In genomic region chr17:10359466-10359865, GRCm38 (mm10) we compare ENCODE assay signal across 11 mouse cellular contexts. TPM values are rescaled to one million over a fixed set of nuclear protein-coding genes. Genes with fewer than 3 reads are reported as not detected.
DNase-seq lines count a peak whose midpoint lies in the region; ATAC-seq lines count a peak whose summit lies in the region.
"Had no signal": no experiment of that assay in that cellular context is flagged by ENCODE, and none has a peak within 500 bp of the region (broad histone marks: within the 10 kb centered on the region; RNA-seq: fewer than 3 reads in every experiment).

No protein-coding gene starts in this region.

- peaks cover 37 to 47% of the 10 kb centered on the region in 2 experiments for H3K4me1 ChIP-seq in heart, embryonic 14.5 days (ENCODE audit: control insufficient read depth in 2 of 2, insufficient read depth in 2 of 2, low read length in 2 of 2)

- intact Hi-C loops in left cerebral cortex, postnatal 25 days (cut with DNase I) = no loop called here

- peak overlapping the region; percentile 44; the same call in 1 of the 2 replicates for H3K9ac ChIP-seq in heart, embryonic 14.5 days (ENCODE audit: low read length)

- peak; percentile 73 to 88 for DNase-seq in adrenal gland, adult (ENCODE audit: inconsistent age in 2 of 2, low spot score in 1 of 2)
- no peak for DNase-seq in adrenal gland, postnatal 4 days (ENCODE audit: low spot score in 2 of 2)
- DNase-seq in left cerebral cortex, postnatal 25 days (ENCODE audit: low spot score in 2 of 2) = peak; percentile 26 to 59
- no peak for DNase-seq in left cerebral cortex, adult 11 months (ENCODE audit: low spot score)
- DNase-seq in urinary bladder, postnatal 14 days (ENCODE audit: low spot score) = no peak
- DNase-seq in cerebellum, postnatal 14 days = no peak
- DNase-seq: cerebellum, postnatal 36 days; kidney, adult 9 months; thymus, postnatal 14 days had no signal

- H3K4me2 ChIP-seq in heart, embryonic 14.5 days (ENCODE audit: low read length) = peak overlapping the region; percentile 27; the same call in 1 of the 2 replicates

- no peaks in the 10 kb centered on the region for H3K79me2 ChIP-seq in macrophage (ENCODE audit: inconsistent target)

- 7% methylated on average over 14 of the region's 14 CpGs for WGBS in heart, embryonic 14.5 days
- WGBS in macrophage (ENCODE audit: missing documents) = 36% methylated on average over 14 of the region's 14 CpGs

- no peaks in the 10 kb centered on the region for H3K9me3 ChIP-seq in heart, embryonic 14.5 days (ENCODE audit: control insufficient read depth, low read length)

- H3K36me3 ChIP-seq in heart, embryonic 14.5 days (ENCODE audit: control insufficient read depth, insufficient read depth, low read length) = no peaks in the 10 kb centered on the region
- no peaks in the 10 kb centered on the region for H3K36me3 ChIP-seq in macrophage (ENCODE audit: inconsistent target)

- no peak overlapping the region for H3K4me3 ChIP-seq in heart, embryonic 14.5 days (ENCODE audit: control insufficient read depth in 1 of 2, insufficient read depth in 1 of 2, low read depth in 1 of 2, low read length in 2 of 2)
- no peak overlapping the region for H3K4me3 ChIP-seq in macrophage (ENCODE audit: inconsistent target)

- H3K27me3 ChIP-seq in heart, embryonic 14.5 days (ENCODE audit: control insufficient read depth, insufficient read depth, low read length) = no peaks in the 10 kb centered on the region

- H3K27ac ChIP-seq in heart, embryonic 14.5 days (replicated peaks in 1 of 2; ENCODE audit: control insufficient read depth in 1 of 2, insufficient read depth in 1 of 2, low read depth in 2 of 2, low read length in 2 of 2) = peak overlapping the region; percentile 65 to 82
- H3K27ac ChIP-seq in macrophage = peak overlapping the region; percentile 95

- peak; percentile 17; the same call in 1 of the 2 replicates for ATAC-seq in heart, embryonic 14.5 days (ENCODE audit: insufficient number of reproducible peaks, insufficient read depth, low FRiP score, low read depth)

RNA-seq across cellular contexts. Expression of gene Qk, which starts 39.8 kb away (rescaled TPM):
- total RNA-seq in adrenal gland, postnatal 4 days (2021) = 100 to 1,000 TPM; 233 to 246 TPM
- 100 to 1,000 TPM; 357 to 388 TPM for total RNA-seq in left cerebral cortex, postnatal 25 days (2021)
- polyA plus RNA-seq in heart, embryonic 14.5 days (2014; fragmentation: Nextera tagmentation; extraction: Ambion mirVana) = 71.8 and 76.2 TPM in 2 replicates
- total RNA-seq in macrophage (2018; cell fraction: chromatin; rRNA removed) = 100 to 1,000 TPM in 24 of 26 experiments, 10 to 100 TPM in 2; 75.0 to 266 (median 162) TPM
- total RNA-seq in macrophage (2018; cell fraction: cytosol; rRNA removed) = 100 to 1,000 TPM; 125 to 281 (median 187) TPM
- total RNA-seq in macrophage (2018; cell fraction: nucleus; rRNA removed) = 100 to 1,000 TPM; 133 to 383 (median 214) TPM
- 115 to 166 TPM (median 122 TPM) in 3 replicates for polyA plus RNA-seq in macrophage (2018)

Comparison
In these comparisons a context has a peak if more than half of its experiments do, and no peak if none do; other contexts are left out.
1. DNase-seq: peak in adrenal gland, adult (2 of 2) and left cerebral cortex, postnatal 25 days (2 of 2); none in adrenal gland, postnatal 4 days (0 of 2), left cerebral cortex, adult 11 months (single experiment), urinary bladder, postnatal 14 days (single experiment) and cerebellum, postnatal 14 days (0 of 2).